Mouse (Mus musculus): ENCODE measurements around the gene Aldh3a2. TPM values are rescaled to one million over a fixed set of nuclear protein-coding genes. Genes with fewer than 3 reads are reported as not detected.

Aldh3a2 gene
- polyA plus RNA-seq, 1 experiment = 2.8 TPM

DNA sequence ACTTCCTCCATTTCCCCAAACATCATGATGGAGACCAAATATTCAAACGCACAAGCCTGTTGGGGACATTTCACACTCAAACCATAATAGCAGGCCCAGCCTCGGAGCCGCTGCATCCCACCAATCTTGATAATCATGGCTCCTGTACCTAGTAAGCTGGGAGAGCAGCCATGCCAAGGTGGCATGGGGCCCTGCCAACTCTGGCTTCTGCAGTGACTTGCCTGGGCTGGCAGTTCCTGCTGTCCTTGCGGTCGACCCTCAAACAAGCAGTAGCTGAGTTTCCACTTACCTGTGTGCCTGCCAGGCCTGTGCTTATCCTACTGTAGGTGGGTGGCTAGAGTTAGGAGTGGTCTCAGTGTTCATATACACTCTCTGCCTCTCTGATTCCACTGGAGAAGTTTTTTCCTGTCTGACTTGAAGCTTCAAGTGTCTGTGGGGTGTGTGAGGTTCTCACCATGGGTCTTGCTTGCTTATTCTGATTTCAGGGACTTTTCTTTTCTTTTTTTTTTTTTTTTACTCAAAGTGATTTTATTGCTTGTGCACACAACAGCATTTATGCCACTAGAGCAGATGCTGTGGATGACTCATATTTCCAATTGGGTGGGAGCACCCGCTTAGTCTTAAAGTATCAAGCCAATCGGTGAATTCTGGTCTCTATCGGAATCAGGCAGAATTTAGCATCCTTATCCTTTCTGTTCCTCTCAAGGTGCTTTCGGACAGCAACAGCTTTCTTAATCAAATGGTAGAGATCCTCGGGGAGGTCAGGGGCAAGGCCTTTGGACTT lies 61.9 kb downstream of the Aldh3a2 start:
- no peak for TF ChIP-seq GATA1 (IDR thresholded peaks at IDR 0.05; ENCODE audit: low read length)

DNA sequence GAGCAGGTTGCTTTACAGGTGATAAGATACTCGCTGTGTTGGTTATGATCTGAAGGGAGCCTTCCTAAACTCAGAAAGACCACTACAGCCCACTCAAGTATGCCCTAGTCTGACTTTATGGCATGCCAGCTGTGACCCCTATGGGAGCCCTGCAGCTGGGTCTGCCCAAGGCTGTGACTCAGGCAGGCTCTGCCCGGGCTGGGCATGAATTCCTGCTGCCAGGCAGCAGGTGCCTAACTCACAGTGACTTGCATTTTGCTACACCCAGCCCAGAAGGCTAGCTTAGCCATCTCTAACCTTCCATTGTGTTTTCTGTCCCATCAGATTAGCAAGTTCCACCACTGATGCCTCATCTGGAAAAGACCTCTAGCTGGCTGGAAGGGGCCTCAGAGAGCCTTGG lies 64.5 kb downstream of the Aldh3a2 start:
- no peak for TF ChIP-seq GATA1 (IDR thresholded peaks at IDR 0.05; ENCODE audit: low read length)

DNA sequence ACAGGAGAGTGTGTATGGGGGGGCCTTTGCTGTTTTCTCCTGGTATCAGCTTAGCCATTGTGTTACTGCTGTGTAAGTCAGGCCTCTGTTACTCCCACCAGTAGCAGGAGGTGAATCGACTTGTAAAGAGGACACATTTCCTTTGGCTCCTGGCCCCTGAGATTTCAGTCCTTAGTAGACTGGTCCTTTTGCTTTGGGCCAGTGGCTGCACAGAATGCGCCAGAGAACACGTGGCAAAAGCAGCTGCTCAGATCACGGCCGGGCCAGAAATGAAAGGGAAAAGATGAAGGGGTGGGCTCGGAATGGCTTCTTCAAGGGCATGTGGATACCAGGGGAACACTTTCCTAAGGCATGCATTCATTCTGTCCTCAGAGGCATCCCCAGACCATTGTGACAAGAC lies 65.1 kb downstream of the Aldh3a2 start:
- no peak for TF ChIP-seq GATA1 (IDR thresholded peaks at IDR 0.05; ENCODE audit: low read length)

DNA sequence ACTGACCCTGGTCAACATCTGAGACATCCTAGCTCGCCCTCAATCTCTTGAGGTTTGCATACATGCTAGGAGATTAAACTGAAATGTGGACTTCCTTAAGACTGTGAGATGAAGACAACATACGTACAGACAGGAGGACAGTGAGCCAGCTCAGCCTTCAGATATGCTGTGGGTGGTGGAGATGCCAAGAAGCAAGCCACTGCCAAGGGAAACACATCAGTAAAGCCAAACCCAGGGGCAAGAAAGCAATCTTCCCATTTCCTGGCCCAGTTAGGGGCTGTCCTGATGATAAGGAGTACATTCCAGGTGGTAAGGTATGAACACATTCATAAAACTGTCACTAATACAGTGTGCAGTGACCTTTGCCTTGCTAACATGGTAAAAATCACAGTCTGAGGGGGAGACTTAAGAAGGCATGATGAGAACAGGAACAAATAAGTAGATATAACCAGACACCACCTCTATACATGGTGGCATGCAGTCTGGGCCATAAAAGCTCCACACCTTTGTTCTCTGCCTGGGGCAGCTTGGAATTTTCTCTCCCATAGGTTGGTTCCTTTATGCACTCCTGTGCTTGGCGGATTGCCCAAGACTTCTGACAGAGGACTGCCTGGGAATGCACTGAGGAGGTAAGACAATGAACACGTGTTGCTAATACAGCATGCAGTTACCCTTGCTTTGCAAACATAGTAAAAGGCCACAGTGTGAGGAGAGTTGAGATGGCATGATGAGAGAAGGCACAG lies 67.5 kb downstream of the Aldh3a2 start:
- TF ChIP-seq GATA1 (IDR thresholded peaks at IDR 0.05; ENCODE audit: low read length) = no peak

DNA sequence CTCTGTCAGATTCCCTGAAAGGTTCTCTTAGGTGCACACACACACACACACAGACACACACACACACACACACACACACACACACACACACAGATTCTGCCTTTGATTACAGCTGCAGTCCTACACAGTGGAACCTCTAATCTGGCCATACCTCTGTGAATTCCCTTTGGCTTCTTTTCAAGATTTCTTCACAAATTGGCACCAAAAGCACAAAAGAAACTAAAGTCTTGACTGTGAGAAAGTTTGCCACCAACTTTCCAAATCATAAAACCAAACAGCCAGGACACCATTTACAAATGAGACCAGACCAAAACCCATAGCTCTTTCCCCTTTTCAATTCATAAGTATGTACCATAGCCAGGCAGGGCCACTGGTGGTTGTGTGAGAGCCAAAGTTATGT lies 69.3 kb downstream of the Aldh3a2 start:
- no peak for TF ChIP-seq GATA1 (IDR thresholded peaks at IDR 0.05; ENCODE audit: low read length)

DNA sequence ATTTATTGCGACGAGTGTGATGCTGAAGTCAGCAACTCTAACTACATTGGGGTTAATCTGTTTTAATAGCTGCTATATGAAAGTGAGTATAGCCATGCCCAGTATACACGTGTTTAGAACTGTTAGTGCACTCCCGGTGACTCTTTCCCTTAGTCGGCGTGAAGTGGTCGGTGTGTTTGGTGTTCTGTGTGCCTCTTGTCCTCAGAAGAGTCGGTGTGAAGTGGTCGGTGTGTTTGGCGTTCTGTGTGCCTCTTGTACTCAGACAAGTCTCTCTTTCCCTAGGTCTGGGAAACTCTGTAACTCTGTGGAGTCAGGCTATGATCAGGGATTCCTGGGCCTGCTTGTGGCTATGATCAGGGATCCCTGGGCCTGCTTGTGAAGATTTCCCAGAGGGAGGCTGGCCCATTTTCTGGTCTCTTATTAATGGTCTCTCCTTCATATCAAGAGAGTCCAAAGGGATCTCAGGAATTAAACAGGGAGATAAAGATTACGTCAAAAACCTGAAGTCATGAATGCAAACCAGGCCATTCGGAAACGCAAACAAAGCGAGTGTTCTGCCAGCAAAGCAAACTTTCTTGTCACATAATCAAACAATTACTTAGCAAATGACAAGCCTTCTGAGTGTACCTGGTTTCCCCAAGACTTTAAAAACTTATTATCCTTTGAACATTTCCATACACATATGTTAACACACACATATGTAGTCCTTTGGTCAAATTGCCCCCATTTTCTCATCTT lies 70.5 kb downstream of the Aldh3a2 start:
- TF ChIP-seq GATA1 (IDR thresholded peaks at IDR 0.05; ENCODE audit: low read length) = no peak

DNA sequence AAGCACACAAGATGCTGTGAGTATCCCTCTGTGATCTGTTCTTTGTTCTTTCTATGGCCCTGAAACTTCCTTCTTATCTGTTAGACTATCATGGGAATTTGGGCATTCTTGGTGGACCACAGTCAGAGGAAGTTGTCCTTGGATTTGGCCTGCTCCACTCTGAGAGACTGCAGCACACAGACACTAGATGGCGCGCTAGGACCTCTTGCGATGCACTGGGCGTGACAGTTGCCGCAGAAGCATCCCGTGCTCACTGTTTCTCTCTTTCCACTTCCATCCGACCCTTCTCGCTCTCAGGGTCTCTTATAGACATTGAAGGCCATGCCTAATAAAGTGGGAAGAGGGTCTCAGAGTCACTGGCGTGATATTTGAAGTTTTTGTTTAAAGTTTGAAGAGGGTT lies 73.9 kb downstream of the Aldh3a2 start:
- no peak for TF ChIP-seq GATA1 (IDR thresholded peaks at IDR 0.05; ENCODE audit: low read length)

DNA sequence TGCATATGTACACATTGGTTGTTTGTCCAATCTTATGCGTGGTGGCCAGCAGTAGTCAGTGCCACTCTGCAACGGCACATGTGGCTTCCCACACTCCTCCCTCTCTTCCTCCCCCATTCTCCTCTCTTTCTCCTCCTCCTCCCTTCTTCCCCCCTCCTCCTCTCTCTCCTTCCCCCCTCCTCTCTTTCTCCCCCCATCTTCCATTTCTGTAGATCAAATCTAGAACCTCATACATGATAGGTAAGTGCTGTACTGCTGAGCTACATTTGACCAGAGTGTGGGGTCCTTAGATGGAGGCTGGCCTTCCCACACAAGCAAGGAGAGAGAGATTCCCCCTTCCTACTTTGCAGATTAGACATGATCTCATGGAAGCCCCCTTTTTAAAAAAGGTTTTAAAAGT lies 74.5 kb downstream of the Aldh3a2 start:
- TF ChIP-seq GATA1 (IDR thresholded peaks at IDR 0.05; ENCODE audit: low read length) = no peak

DNA sequence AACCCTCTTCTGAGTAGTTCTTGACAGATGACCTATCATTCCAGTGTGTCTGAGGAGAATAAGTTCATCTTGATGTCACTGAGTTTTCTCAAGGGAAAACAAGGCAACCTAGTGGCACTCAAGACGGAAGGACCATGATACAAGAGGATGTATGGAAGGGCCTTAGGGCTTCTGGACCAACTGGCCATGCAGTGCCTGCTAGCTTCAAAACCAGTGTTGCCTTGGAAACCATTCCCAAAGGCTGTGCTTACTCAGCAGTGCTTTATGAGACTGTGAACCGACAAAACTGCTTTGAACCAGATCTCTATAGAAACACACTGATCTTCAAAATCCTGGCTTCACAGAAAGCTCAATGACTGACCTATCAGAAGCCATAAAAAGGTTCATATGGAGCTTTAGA lies 76.5 kb downstream of the Aldh3a2 start:
- no peak for TF ChIP-seq GATA1 (IDR thresholded peaks at IDR 0.05; ENCODE audit: low read length)

DNA sequence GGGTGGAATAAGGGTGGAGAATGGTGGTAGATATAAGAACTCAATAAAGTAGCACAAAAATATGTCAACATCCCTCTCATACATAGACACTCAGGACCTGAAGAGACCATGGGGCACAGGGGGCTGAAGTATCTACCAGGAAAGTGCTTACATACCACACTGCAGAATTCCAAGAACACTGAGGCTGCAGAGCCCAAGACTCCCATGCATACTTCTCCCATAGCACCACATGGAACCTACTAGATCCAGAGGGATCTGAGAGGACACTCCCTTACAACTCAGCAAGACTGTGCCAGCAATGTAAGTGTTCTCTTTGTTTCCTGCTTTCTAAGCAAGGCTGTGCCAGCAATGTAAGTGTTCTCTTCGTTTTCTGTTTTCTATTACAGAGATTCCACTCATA lies 83.4 kb downstream of the Aldh3a2 start:
- no peak for TF ChIP-seq GATA1 (IDR thresholded peaks at IDR 0.05; ENCODE audit: low read length)

DNA sequence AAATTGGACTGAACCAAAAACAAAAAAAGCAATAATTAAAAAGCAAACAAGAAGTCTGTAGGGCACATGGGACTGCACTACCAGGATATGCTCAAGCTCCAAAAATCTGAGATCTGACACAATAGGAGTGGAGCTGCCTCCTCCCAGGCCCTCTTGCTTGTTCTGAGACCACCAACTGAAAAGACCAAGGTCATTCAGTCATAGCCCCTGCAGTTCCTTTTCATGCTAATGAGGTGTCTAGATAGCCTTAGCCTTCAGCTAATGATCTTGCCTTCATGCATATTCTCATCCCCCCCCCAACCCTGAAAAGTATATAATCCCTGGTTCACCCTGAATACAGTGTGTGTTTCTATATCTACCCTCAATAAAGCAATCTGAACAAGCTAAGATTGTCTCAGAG lies 85.6 kb downstream of the Aldh3a2 start:
- TF ChIP-seq GATA1 (IDR thresholded peaks at IDR 0.05; ENCODE audit: low read length) = no peak

DNA sequence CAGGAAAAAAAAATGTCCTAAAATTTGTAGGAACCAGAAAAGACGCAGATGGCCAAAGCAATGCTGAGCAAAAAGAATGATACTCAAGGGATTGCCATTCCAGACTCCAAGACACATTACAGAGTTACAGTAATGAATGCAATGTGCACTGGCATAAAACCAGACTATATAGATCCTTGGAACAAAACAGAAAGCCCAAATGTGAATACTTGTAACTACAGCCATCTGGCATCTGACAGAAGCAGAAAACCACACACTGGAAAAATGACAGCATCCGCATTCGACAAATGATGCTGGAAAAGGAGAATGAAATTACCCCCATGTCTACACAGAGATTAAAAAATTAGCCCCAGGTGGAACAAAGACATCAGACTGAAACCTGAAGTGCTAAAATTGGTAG lies 86.9 kb downstream of the Aldh3a2 start:
- TF ChIP-seq GATA1 (IDR thresholded peaks at IDR 0.05; ENCODE audit: low read length) = no peak

DNA sequence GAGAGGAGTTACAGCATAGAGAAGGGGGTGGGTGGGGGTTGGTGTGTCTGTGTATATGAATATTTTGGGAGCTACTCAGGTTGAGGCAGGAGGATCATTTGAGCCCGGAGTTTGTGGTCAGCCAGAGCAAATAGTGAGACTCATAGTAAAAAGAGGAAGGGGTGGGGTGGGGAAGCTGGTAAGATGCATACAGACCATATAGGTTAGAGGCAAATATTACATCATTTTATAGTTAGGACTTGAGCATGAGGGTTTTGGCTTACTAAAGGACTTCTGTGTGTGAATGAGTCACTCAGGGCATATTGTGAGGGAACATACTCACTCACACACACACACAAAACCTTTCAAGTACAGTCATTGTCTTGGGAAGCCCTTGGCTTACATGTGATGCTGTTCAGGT lies 90.9 kb downstream of the Aldh3a2 start:
- no peak for TF ChIP-seq GATA1 (IDR thresholded peaks at IDR 0.05; ENCODE audit: low read length)

DNA sequence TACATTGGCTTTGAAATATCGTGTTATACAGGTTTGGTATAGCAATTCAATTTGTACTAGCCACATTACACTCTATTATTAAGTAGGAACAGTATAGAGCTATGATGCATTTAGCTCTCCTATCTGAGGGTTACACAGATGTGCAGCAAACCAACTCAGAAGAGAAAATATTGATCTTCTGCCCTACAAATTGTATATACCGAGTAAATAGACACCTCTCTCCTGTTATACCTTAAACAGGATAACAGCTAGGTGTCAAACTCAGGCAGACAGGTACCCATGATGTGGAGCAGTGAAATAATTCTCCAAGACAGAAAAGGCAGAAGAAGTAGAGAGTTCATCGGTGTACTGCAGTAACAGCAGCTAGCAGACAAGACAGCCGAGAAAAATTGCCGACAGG lies 91.5 kb downstream of the Aldh3a2 start:
- TF ChIP-seq GATA1 (IDR thresholded peaks at IDR 0.05; ENCODE audit: low read length) = no peak

DNA sequence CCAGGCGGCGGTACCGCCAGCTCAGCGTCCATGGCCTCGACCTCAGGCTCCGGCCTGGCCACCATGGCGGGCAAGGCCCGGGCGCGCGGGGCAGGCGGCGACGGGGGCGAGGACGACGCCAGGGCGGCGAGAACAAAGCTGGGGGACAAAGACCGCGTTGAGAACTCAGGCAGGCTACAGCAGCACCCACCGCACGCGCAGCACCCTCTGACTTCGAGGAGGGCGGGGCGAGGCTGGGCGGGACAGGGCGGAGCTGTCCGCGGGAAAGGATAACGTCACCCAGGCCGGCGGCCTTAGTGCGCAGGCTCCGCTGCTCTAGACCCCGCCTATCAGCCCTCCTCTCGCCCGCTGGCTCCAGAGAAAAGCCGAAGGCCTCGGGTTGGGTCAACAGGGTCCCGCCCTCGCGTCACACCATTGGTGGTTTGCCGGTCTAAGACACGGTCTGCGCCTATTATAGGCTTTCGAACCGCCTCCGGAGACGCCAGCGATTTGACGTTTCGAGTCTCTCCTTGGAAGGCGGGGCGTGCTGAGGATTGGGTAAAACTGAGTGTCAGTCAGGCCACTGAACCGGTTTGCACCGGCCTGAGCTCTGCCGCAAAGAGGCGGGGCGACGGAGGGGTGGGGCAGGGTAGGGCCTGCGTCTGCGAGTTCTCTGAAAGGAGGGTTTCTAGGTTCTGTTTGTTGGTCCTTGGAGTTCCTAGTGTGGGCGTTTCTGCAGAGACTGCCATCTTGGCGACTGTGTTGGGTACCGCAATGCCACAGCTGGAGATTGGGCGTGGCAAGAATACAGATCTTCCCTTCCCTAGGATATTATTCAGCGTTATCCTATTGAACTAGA lies 92.2 kb downstream of the Aldh3a2 start, which contains the start of gene Usp22:
TSS of gene Usp22 (minus strand) at position 235 of the 838 bp plus-strand sequence.
- no peak for TF ChIP-seq GATA1 (IDR thresholded peaks at IDR 0.05; ENCODE audit: low read length)
